Mouse (Mus musculus): ENCODE results near the gene Jagn1.
A peak's percentile ranks its signal among the peaks of the same experiment; 100 is the strongest.

- TF ChIP-seq CTCF (conservative IDR thresholded peaks at IDR 0.05; ENCODE audit: insufficient read depth, insufficient read length, low read depth, low read length) (no peak), POLR2A (IDR thresholded peaks at IDR 0.05; ENCODE audit: low read depth, low read length) (peak; percentile 72)
These were observed 23.2 kb upstream of the Jagn1 start, which contains the start of gene Rpusd3 for GRCm38 (mm10) chr6:113419199-113419587.

Data from kidney, adult 2 months (tissue).